Mouse (Mus musculus): ENCODE measurements at regions not wholly inside any gene's neighbourhood (a gene's known extent, or its start where the extent isn't known, plus 50 kb on each side); places are given as distances from the start of the nearest gene placed in this dataset.

- DNase-seq, result no peak
Observed at GRCm38 (mm10) chr17:88116321-88116720, 51.2 kb upstream of the Fbxo11 start.

DNA sequence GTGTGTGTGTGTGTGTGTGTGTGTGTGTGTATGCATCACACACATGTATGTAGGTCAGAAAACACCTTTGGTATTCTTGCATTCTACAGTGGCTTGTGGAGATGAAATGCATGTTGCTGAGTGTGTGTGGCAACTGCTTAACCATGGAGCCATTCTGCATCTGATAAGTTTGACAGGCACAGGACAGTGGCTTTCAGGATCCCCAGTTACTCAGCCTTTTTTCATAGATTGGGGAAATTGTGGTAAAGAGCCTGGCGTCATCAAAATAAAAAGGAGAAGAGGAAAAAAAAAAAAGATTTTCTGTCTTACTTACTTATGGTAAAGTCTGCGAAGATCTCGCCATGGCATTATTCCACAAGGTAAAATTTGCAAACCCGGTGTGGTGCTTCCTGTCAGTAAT is 53.6 kb upstream of the Fbxo11 start:
- DNase-seq, result no peak

DNA sequence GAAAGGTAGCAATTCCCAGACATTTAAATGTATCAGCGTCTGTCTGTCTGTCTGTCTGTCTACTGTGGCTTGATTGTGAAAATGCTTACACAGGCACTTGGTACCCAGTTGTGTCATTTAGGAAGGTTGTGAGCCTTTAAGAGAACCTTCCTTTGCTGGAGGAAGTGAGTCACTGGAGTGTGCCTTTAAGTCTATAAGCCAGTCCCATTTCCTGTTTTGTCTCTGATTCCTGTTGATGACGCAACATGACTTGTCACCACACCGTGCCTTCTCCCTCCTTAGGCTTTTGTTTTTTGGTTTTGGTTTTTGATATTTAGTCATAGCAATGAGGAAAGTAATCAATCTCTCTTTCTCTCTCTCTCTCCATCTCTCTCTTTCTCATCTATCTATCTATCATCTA is 58.6 kb upstream of the Fbxo11 start:
- DNase-seq, result no peak

- DNase-seq, result no peak
Observed at GRCm38 (mm10) chr17:88127126-88127525, 62.0 kb upstream of the Fbxo11 start.

DNA sequence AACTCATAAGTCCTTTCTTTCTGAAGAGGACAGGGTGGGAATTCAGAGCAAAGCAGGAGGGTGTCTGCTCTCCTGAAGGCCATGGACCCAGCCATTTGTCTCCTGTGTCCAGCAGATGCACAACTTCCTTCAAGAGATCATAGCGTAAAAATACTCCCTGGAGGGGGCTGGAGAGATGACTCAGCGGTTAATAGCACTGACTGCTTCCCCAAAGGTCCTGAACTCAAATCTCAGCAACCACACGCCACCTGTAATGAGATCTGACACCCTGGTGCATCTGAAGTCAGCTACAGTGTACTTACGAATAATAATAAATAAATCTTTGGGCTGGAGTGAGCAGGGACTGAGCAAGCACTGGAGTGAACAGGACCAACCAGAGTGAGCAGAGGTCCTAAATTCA is 66.2 kb upstream of the Fbxo11 start:
- no peak for DNase-seq

- DNase-seq, result no peak
Observed at GRCm38 (mm10) chr17:88131980-88132379, 66.9 kb upstream of the Fbxo11 start.

GRCm38 (mm10) chr17:88132601-88133346 is 67.7 kb upstream of the Fbxo11 start:
- DNase-seq, result no peak

DNA sequence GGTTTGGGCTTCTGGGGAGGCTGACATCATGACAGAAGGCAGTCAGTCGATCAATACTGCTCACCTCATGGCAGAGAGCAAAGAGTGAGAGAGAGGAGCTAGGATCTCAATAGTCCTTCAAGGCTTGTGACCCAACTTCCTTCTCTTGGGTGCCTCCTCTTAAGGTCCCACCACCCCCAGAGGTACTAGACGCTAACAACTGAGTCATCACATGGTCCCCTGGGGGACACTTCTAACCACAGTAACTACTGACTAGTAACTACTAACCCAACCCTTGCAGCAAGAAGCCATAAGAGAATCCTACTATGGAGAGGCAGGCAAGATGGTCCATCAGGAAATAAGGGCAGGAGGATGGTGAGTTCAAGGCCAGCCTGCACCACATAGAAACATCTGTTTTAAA is 69.5 kb upstream of the Fbxo11 start:
- no peak for DNase-seq

DNA sequence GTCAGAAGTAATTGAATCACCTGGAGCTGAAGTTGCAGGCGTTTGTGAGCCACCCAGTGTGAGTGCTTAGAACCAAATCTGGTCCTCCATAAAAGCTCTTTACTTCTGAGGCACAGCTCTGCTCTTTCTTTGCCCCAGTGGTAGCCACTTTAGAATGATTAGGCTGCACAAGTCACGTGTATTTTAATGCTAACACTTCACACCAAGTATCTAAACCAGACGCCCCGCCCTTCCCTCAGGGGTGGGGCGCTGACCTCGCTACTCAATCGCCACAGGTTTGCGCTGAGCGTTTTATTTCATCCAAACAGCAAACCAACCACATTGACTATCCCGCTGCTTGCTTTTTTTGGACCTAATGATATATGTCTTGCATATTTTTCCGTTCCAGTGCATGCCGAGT is 76.4 kb upstream of the Fbxo11 start:
- no peak for DNase-seq

- no peak for DNase-seq
Observed at GRCm38 (mm10) chr17:88142003-88142402, 76.9 kb upstream of the Fbxo11 start.

- DNase-seq, result no peak
Observed at GRCm38 (mm10) chr17:88142809-88143208, 77.7 kb upstream of the Fbxo11 start.

DNA sequence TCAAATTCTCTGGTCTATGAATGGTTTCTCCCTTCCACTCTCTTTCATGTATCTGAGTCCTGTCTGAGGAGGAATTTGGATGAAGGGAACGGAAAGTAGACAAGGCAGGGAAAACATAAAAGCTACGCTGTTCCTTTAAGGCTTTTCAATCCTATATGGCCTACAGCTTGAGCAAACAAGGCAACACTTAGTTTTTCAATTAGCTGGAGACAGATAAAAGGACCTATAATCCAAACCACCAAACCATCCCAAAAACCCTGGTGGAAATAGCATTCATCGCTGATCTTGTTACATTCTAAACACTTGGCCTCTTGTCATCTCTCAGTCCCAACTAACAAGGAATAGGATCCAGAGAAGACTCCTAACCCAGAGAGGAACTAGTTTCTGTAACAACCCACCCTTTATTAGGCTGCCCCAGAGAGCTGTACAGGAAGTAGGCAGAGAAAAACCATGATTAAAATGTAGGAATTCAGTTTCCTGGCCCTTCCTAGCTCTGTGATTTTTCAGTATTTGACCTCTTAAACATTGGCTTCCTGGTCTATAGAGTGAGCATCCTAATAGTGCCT is 78.4 kb upstream of the Fbxo11 start:
- no peak for DNase-seq

DNA sequence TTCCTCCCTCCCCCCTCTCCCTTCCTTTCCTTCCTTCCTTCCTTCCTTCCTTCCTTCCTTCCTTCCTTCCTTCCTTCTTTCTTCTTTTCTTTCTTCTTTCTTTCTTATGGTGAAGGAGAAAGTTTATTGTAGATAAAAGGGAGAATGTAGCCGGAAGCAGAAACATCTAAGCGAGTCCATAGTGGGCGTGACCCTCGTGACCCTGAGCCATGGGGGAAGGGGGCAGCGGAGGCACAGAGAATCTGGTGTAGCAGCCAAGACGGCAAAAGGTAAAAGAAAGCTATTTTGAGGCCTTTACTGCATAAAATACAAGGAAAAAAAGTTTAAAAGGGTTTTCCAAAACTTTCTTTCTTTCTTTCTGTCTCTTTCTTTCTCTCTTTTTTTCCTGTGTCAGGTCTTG is 93.5 kb upstream of the Fbxo11 start:
- DNase-seq, result no peak

- DNase-seq, result no peak
Observed at GRCm38 (mm10) chr17:88159212-88159668, 94.1 kb upstream of the Fbxo11 start.

- DNase-seq, result no peak
Observed at GRCm38 (mm10) chr17:88159851-88160676, 95.0 kb upstream of the Fbxo11 start.

GRCm38 (mm10) chr17:88160677-88161001 is 95.5 kb upstream of the Fbxo11 start:
- no peak for DNase-seq

GRCm38 (mm10) chr17:88161766-88162165 is 96.7 kb upstream of the Fbxo11 start:
- no peak for DNase-seq

GRCm38 (mm10) chr17:88164805-88165204 is 99.7 kb upstream of the Fbxo11 start:
- DNase-seq, result no peak

DNA sequence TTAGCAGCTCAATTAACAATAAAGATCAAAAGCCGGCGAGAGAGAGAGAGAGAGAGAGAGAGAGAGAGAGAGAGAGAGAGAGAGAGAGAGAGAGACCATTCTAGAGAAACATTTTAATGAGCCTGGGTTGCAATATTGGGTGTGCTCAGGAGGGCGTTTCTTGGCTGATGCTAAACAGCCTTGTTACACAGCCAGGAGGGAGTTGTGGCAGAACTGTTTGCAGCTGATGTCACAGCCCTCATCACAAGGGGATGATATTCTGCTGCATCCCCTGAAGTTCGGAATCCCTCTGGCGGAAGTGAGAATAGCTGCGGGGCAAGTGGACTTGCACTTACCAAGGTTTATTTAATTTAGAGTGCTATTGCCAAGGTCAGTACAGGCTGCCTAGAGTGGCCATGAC is 100.7 kb upstream of the Fbxo11 start:
- no peak for DNase-seq

GRCm38 (mm10) chr17:88168262-88169096 is 103.4 kb upstream of the Fbxo11 start:
- DNase-seq, result no peak

- DNase-seq, result no peak
Observed at GRCm38 (mm10) chr17:88171606-88172005, 106.5 kb upstream of the Fbxo11 start.

DNA sequence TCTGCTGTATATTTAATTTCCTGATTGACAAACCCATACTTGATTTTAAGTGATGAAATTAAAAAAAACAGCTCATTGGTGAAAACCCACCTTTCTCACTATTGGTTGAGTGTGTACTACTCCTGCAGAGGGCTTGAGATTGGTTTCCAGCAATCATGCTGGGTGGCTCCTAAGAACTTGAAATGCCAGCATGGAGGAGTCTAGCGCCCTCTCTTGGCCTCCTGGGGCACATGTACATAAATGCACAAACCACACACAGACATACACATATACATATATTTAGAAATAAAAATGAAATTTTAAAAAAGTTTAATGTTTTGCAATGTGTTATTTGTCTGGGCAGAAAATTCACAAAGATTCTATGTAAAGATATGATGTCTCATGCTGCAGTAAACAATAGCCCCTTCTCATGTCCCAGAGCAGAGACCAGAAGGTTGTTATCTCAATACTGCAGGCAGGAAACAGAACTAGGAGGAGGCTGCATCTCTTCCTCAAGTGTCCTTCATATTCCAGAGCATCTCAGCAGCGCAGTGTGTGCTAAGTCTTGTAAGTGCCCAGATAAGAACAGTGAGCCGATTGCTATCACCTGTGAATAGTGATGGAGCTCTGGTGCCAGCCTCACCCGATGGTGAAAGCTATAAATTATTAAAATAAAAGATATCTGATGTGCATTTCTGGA is 108.4 kb upstream of the Fbxo11 start:
- DNase-seq, result no peak

Data from right cerebral cortex, postnatal 14 days (tissue).